Mouse (Mus musculus) bone marrow macrophage, adult 2 months (primary cell): Measurements from ENCODE around the gene Cpa5. TPM values are rescaled to one million over a fixed set of nuclear protein-coding genes. Genes with fewer than 3 reads are reported as not detected.

ENCODE experiments used
- H3K27ac ChIP-seq: 2 replicates; pipeline ENCODE4 v1.5.1; 2012; ENCODE audit warnings: low read depth, low read length; ENCODE audit not compliant: insufficient read depth
- H3K4me1 ChIP-seq: 2 replicates; pipeline ENCODE4 v1.6.1; 2012; ENCODE audit warnings: low read length; ENCODE audit not compliant: control insufficient read depth, insufficient read depth
- H3K4me3 ChIP-seq: 2 replicates; pipeline ENCODE4 v1.5.1; 2012; ENCODE audit warnings: mild to moderate bottlenecking, low read length, moderate library complexity; ENCODE audit not compliant: insufficient read depth
- CTCF ChIP-seq: IDR thresholded peaks from 2 replicates; pipeline ENCODE4 v1.5.1; 2012; ENCODE audit warnings: low read depth, mild to moderate bottlenecking, low read length, moderate library complexity
- POLR2A ChIP-seq: IDR thresholded peaks from 2 replicates; pipeline ENCODE4 v1.6.1; 2012; ENCODE audit warnings: mild to moderate bottlenecking, low read depth, low read length, borderline replicate concordance
- polyA plus RNA-seq: library from polyadenylated mRNA; stranded (reverse); fragments of >200 nt; gene quantifications from 2 replicates; pipeline ENCODE4 v1.2.4, GENCODE M21; 2012; ENCODE audit not compliant: missing spikeins, insufficient read depth, insufficient read length

The Cpa5 gene
- polyA plus RNA-seq = not detected in 2 replicates

GRCm38 (mm10) chr6:30610710-30611109 lies at the start of gene Cpa5:
Gene Cpa5, plus strand, starts transcription at chr6:30611010.
- H3K4me1 ChIP-seq = no peaks in the 10 kb centered on the region
- no peak within 1 kb of the TSS for H3K27ac ChIP-seq
- H3K4me3 ChIP-seq = no peak within 1 kb of the TSS
- TF ChIP-seq CTCF = no peak
- no peak for TF ChIP-seq POLR2A

- TF ChIP-seq POLR2A = no peak
- TF ChIP-seq CTCF = no peak
- Histone ChIP-seq H3K27ac (no peak overlapping the region), H3K4me1 (no peaks in the 10 kb centered on the region), H3K4me3 (no peak overlapping the region)
These were observed 48.7 kb upstream of the Cpa5 start for GRCm38 (mm10) chr6:30562132-30562531.

DNA sequence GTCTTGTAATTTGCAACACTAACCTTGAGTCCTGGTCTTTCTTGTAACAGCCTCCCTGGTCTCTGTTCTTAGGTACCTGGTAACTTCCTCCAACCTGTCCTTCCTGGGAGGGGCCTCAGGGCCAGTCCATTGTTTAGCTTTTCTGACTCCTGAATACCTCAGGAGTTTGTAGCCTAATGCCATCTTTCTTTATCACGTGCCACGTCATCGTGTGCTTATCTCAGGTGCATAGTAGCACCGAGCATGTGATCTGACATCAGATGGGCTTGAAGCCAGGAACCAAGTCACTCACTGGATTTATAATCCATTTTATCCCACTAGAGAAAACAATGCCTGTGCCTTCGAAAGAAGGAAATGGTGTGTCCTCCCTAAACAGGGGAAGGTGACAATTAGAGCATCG lies 47.2 kb upstream of the Cpa5 start:
- no peak overlapping the region for H3K27ac ChIP-seq
- no peaks in the 10 kb centered on the region for H3K4me1 ChIP-seq
- H3K4me3 ChIP-seq = no peak overlapping the region
- no peak for TF ChIP-seq POLR2A
- no peak for TF ChIP-seq CTCF

GRCm38 (mm10) chr6:30564051-30564450 lies 46.8 kb upstream of the Cpa5 start:
- Histone ChIP-seq H3K4me3 (no peak overlapping the region), H3K27ac (no peak overlapping the region), H3K4me1 (no peaks in the 10 kb centered on the region)
- TF ChIP-seq POLR2A (no peak), CTCF (no peak)

DNA sequence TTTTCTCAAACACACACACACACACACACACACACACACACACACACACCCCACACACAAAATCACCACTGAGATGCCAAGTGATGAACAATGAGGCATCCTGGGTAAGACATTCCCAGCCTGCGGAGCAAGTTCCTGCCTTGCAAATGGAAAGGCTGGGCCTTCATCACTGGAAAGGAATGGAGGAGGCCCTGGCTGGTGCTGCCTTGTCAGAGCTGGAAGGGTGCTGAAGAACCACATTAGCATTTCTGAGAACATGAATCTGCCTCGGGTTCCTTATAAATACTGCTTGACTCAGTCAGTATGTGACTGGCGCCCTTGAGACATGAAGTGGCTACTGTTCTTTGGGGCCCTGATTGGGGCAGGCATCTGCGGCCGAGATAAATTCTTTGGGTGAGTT lies 42.7 kb upstream of the Cpa5 start, which contains the start of gene Cpa4:
Gene Cpa4 (plus strand): TSS at position 301 of the 400 bp plus-strand sequence.
- Histone ChIP-seq H3K27ac (no peak within 1 kb of the TSS), H3K4me1 (no peaks in the 10 kb centered on the region), H3K4me3 (no peak within 1 kb of the TSS)
- TF ChIP-seq POLR2A (no peak), CTCF (no peak)

GRCm38 (mm10) chr6:30569331-30569730 lies 41.5 kb upstream of the Cpa5 start:
- TF ChIP-seq CTCF = no peak
- no peak for TF ChIP-seq POLR2A
- Histone ChIP-seq H3K27ac (no peak overlapping the region), H3K4me3 (no peak overlapping the region)

DNA sequence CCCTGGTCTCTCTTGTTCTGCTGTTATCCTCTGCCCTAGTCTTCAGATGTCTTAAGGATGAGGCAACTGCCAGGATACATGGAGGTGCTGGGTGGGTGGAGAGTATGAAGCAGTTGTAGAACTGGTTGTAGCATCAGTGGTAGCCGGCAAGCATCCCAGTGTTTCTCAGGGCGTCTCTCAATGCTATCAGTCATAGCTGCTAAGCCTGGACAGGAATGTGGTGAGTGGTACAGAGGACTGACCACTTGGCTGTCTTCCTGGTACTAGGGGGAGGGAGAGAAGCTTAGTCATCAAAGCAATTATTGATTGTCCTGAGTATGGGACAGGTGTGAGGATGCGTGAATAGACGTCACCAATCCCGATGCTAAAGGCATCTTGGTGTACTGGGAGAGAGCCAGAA lies 40.8 kb upstream of the Cpa5 start:
- Histone ChIP-seq H3K27ac (no peak overlapping the region), H3K4me3 (no peak overlapping the region), H3K4me1 (no peaks in the 10 kb centered on the region)
- TF ChIP-seq CTCF (no peak), POLR2A (no peak)

More at GRCm38 (mm10) chr6:30569331-30569730, 41.5 kb upstream of the Cpa5 start:
- no peaks in the 10 kb centered on the region for H3K4me1 ChIP-seq

DNA sequence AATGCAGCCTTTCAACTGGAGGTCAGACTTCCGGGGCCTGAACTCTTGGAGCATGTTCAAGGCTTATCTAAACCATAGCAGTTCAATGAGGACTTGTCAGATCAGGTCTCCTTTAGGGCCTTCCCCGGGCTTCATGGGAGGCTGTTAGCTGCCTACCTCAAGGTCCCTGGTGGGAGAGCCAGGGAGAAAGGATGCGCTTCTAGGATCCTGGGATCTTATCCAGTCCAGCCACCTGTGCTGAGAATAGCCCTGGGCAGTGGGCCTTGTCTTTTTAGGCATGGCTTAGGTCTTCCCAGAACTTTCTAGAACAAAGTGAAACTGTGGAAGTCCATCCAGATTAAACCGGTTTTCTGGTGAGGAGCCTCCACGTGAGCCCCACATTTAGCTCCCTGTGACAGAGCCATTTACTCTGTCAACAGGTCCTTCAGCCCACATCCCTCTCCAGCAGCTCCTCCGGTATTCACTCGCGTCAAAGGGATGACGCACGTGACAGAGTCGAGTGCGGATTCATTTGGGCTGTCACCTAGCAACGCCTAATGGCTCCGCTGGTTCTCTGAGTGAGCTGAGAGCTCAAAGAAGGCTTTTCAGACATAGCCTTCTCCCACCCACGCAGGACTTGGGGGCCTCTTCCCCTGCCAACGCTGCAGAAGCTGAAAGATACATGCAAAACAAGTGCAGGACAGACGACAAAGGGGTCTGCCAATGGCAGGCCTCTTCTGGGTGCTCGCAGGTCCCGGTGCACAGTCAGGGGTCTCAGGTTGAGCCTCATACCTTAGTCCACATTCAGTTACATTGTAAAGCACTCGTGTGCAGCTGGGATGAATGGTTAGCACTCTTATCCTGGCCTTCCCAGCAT lies 38.1 kb upstream of the Cpa5 start:
- H3K4me3 ChIP-seq = no peak overlapping the region
- no peak for TF ChIP-seq POLR2A
- TF ChIP-seq CTCF = no peak
- H3K4me1 ChIP-seq = no peaks in the 10 kb centered on the region
- H3K27ac ChIP-seq = no peak overlapping the region

GRCm38 (mm10) chr6:30573380-30573779 lies 37.4 kb upstream of the Cpa5 start:
- Histone ChIP-seq H3K27ac (no peak overlapping the region), H3K4me3 (no peak overlapping the region), H3K4me1 (no peaks in the 10 kb centered on the region)
- TF ChIP-seq POLR2A (no peak), CTCF (no peak)

GRCm38 (mm10) chr6:30574945-30575344 lies 35.9 kb upstream of the Cpa5 start:
- Histone ChIP-seq H3K4me1 (no peaks in the 10 kb centered on the region), H3K4me3 (no peak overlapping the region), H3K27ac (no peak overlapping the region)
- TF ChIP-seq POLR2A = no peak
- TF ChIP-seq CTCF = no peak
